Mouse (Mus musculus) olfactory bulb, adult 2 months (tissue): ENCODE measurements around the gene Ccdc60.

Source experiments
- CTCF ChIP-seq: fragments of 200-500 bp; IDR thresholded peaks from 2 replicates; pipeline ENCODE4 v1.5.1; 2012; ENCODE audit warnings: low read depth, mild to moderate bottlenecking, low read length, moderate library complexity; ENCODE audit not compliant: insufficient read depth
- POLR2A ChIP-seq: fragments of 200-500 bp; IDR thresholded peaks from 2 replicates; pipeline ENCODE4 v1.6.1; 2012; ENCODE audit warnings: mild to moderate bottlenecking, low read depth, low read length, moderate library complexity; ENCODE audit not compliant: insufficient read depth

DNA sequence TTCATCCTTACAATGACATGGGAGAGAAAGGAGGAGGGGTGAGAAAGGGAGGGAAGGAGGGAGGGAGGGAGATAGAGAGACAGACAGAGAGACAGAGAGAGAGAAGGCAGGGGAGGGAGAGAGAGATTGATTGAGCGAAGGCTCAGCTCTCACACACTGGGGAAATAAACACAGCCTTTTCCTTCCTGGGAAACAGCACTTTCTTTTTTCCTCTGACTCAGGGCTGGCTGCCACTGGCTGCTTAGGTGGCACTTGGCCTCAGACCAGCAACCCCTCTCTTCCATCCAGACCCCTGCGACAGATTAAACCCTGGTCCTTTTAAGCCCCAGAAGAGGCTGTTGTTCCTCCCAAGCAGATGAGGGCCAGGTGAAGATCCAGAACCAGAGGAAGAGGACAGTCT, 14.0 kb downstream of the Ccdc60 start:
- TF ChIP-seq POLR2A (no peak), CTCF (no peak)
